Mouse (Mus musculus): ENCODE results near the gene Serpinh1. TPM values are rescaled to one million over a fixed set of nuclear protein-coding genes. Genes with fewer than 3 reads are reported as not detected.

Serpinh1 gene
- polyA plus RNA-seq, 1 experiment from 2014 or later = 261 TPM

DNA sequence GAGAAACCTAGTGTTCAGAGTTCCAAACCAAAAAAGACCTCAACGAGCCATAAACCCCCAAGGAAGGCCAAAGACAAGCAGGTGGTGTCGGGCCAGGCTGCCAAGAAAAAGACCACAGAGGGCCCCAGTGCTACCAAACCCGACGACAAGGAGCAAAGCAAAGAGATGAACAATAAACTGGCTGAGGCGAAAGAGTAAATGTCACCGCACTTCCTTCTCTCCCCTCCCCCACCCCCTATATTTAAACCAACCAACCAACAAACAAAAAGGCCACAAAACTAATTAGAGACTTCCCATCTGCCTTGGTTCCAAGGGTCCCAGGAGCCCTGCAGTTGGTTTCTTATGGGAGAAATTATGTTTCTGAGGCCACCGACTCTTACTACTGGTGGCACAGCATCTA, 35.6 kb downstream of the Serpinh1 start:
- no peak overlapping the region for H3K27ac ChIP-seq
- peaks cover 37% of the 10 kb centered on the region for H3K4me1 ChIP-seq

GRCm38 (mm10) chr7:99316207-99316606, 36.8 kb downstream of the Serpinh1 start:
- Histone ChIP-seq H3K4me3 (no peak overlapping the region), H3K36me3 (ENCODE audit: poor library complexity, severe bottlenecking) (peaks cover 32% of the 10 kb centered on the region), H3K9me3 (replicated peaks) (no peaks in the 10 kb centered on the region), H3K4me2 (no peak overlapping the region), H3K27me3 (no peaks in the 10 kb centered on the region), H3K4me1 (peaks cover 50% of the 10 kb centered on the region), H3K9ac (no peak overlapping the region), H3K27ac (no peak overlapping the region)
- ATAC-seq = no peak
- 80% methylated on average over 7 of the region's 7 CpGs for WGBS

More for the DNA sequence above, 35.6 kb downstream of the Serpinh1 start:
- WGBS = 69% methylated on average over 7 of the region's 7 CpGs
- peaks cover 36% of the 10 kb centered on the region for H3K36me3 ChIP-seq (ENCODE audit: poor library complexity, severe bottlenecking)
- H3K4me3 ChIP-seq = no peak overlapping the region
- no peak overlapping the region for H3K9ac ChIP-seq
- no peaks in the 10 kb centered on the region for H3K9me3 ChIP-seq (replicated peaks)
- ATAC-seq = no peak
- no peaks in the 10 kb centered on the region for H3K27me3 ChIP-seq
- no peak overlapping the region for H3K4me2 ChIP-seq

DNA sequence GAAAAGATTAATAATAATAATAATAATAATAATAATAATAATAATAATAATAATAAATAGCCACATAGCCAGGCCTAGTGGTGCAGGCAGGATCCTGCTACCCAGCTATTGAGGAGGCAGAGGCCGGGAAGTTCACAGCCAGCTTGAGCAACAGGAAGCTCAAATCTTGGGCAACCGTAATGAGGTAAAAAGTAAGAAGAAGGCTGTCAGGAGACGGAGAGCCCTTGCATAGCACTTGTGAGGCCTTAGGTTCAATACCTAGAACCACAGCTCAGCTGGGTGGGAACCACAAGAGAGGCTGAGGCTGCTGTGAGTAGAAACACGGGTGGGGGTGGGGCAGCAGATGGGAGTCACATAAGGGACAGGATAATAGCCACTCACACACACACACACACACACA, 38.5 kb downstream of the Serpinh1 start:
- Histone ChIP-seq H3K4me2 (no peak overlapping the region), H3K27ac (0 out of 2 replicates have a peak overlapping the region, but pooled peaks have one; percentile 31), H3K9ac (no peak overlapping the region), H3K9me3 (replicated peaks) (no peaks in the 10 kb centered on the region), H3K36me3 (ENCODE audit: poor library complexity, severe bottlenecking) (peaks cover 32% of the 10 kb centered on the region), H3K4me3 (no peak overlapping the region), H3K4me1 (peaks cover 35% of the 10 kb centered on the region), H3K27me3 (no peaks in the 10 kb centered on the region)
- no peak for ATAC-seq
- 90% methylated on average over 4 of the region's 4 CpGs for WGBS

GRCm38 (mm10) chr7:99313253-99313652, 39.8 kb downstream of the Serpinh1 start:
- Histone ChIP-seq H3K27ac (peak overlapping the region; percentile 93), H3K4me2 (peak overlapping the region; percentile 26), H3K9me3 (replicated peaks) (no peaks in the 10 kb centered on the region), H3K36me3 (ENCODE audit: poor library complexity, severe bottlenecking) (peaks cover 29% of the 10 kb centered on the region), H3K9ac (peak overlapping the region; percentile 41; the same call in 1 of the 2 replicates), H3K4me1 (peaks cover 36% of the 10 kb centered on the region), H3K27me3 (no peaks in the 10 kb centered on the region), H3K4me3 (no peak overlapping the region)
- 55% methylated on average over 8 of the region's 8 CpGs for WGBS
- ATAC-seq = no peak

- H3K27ac ChIP-seq = peak overlapping the region; percentile 93
- H3K4me3 ChIP-seq = no peak overlapping the region
- H3K4me2 ChIP-seq = peak overlapping the region; percentile 26; the same call in 1 of the 2 replicates
- 17% methylated on average over 8 of the region's 8 CpGs for WGBS
- no peaks in the 10 kb centered on the region for H3K9me3 ChIP-seq (replicated peaks)
- peak; percentile 88 for ATAC-seq
- H3K4me1 ChIP-seq = peaks cover 38% of the 10 kb centered on the region
- no peaks in the 10 kb centered on the region for H3K27me3 ChIP-seq
- H3K36me3 ChIP-seq (ENCODE audit: poor library complexity, severe bottlenecking) = peaks cover 24% of the 10 kb centered on the region
- peak overlapping the region; percentile 41 for H3K9ac ChIP-seq
These were observed 40.3 kb downstream of the Serpinh1 start for GRCm38 (mm10) chr7:99312671-99313143.

DNA sequence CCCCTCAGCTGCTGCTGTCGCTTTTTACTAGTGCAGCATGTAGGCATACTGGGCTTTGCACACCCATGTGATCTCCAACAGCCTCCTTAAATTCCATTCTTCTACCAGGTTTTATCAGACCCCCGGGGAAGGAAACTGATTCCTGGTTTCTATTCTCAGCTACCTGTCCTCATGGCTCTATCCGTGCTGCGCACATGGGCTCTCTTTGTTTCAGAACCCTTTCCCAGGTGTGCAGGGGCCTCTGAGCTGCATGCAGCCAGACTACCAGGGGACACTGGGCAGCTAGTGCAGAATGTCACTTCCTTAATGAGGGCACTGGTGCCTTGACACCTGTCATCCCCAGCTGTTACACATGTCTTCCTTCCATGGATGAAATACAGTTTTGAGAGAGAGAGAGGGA, 41.0 kb downstream of the Serpinh1 start:
- 46% methylated on average over 4 of the region's 4 CpGs for WGBS
- no peaks in the 10 kb centered on the region for H3K9me3 ChIP-seq (replicated peaks)
- H3K9ac ChIP-seq = peak overlapping the region; percentile 41

DNA sequence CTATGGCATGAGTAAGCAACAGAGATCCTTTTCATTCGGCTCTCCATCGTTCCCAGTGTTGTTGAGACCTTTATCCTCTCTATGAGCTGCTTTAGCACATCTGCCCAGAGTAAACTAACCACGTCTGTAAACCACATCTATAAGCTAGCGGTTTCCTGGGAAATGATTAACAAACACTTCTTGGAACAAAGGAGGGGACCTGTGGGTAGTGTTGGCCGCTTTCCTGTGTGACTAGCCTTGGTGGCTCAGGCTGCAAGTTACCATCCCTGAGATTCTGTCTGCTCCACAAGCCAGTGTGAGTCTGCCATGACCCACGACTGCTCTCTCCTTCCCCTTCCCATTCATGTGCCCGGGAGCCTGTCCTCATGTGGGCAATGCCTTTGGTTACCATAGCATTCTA, 41.6 kb downstream of the Serpinh1 start:
- peak overlapping the region; percentile 93 for H3K27ac ChIP-seq
- 42% methylated on average over 7 of the region's 7 CpGs for WGBS
- H3K4me3 ChIP-seq = no peak overlapping the region
- no peaks in the 10 kb centered on the region for H3K9me3 ChIP-seq (replicated peaks)
- no peak for ATAC-seq
- H3K9ac ChIP-seq = peak overlapping the region; percentile 43
- peaks cover 47% of the 10 kb centered on the region for H3K4me1 ChIP-seq
- no peak overlapping the region for H3K4me2 ChIP-seq
- H3K36me3 ChIP-seq (ENCODE audit: poor library complexity, severe bottlenecking) = peaks cover 11% of the 10 kb centered on the region
- no peaks in the 10 kb centered on the region for H3K27me3 ChIP-seq

More for the DNA sequence above, 41.0 kb downstream of the Serpinh1 start:
- Histone ChIP-seq H3K27ac (peak overlapping the region; percentile 93), H3K4me3 (no peak overlapping the region), H3K36me3 (ENCODE audit: poor library complexity, severe bottlenecking) (peaks cover 17% of the 10 kb centered on the region), H3K4me2 (peak overlapping the region; percentile 26; the same call in 1 of the 2 replicates), H3K27me3 (no peaks in the 10 kb centered on the region), H3K4me1 (peaks cover 41% of the 10 kb centered on the region)
- ATAC-seq = peak; percentile 41

GRCm38 (mm10) chr7:99306640-99307039, 46.4 kb downstream of the Serpinh1 start:
- H3K4me2 ChIP-seq = no peak overlapping the region
- H3K9me3 ChIP-seq (replicated peaks) = no peaks in the 10 kb centered on the region
- peak overlapping the region; percentile 25; the same call in 1 of the 2 replicates for H3K27ac ChIP-seq
- no peak overlapping the region for H3K4me3 ChIP-seq
- H3K27me3 ChIP-seq = no peaks in the 10 kb centered on the region
- WGBS = 43% methylated on average over 3 of the region's 3 CpGs
- no peak overlapping the region for H3K9ac ChIP-seq
- no peaks in the 10 kb centered on the region for H3K36me3 ChIP-seq (ENCODE audit: poor library complexity, severe bottlenecking)
- no peak for ATAC-seq
- peaks cover 57% of the 10 kb centered on the region for H3K4me1 ChIP-seq

GRCm38 (mm10) chr7:99305688-99306087, 47.4 kb downstream of the Serpinh1 start:
- WGBS = 95% methylated on average over 4 of the region's 4 CpGs
- peaks cover 52% of the 10 kb centered on the region for H3K4me1 ChIP-seq
- H3K4me3 ChIP-seq = no peak overlapping the region
- ATAC-seq = no peak
- no peaks in the 10 kb centered on the region for H3K27me3 ChIP-seq
- H3K9me3 ChIP-seq (replicated peaks) = no peaks in the 10 kb centered on the region
- no peak overlapping the region for H3K4me2 ChIP-seq
- no peaks in the 10 kb centered on the region for H3K36me3 ChIP-seq (ENCODE audit: poor library complexity, severe bottlenecking)
- no peak overlapping the region for H3K27ac ChIP-seq
- H3K9ac ChIP-seq = no peak overlapping the region

DNA sequence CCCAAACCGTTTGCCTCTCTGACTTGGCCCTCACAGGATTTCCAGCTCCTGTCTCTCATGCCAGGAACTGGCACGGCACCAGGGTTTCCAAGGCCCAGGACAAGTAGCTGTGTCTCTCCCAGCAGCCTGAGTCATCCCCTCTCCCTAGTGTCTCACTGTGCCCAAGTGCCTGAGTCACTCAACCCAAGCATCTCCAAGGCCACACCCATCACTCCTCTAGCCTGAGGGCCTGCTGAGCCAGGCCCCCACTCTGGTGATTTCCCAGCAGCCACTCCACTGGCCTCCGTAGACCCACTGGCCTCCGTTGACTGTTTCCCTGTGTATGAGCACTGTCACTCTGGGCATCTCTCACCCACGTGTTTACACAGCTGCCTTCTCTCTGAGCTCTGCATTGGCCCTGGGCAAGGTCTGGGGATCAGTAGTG, 48.1 kb downstream of the Serpinh1 start:
- ATAC-seq = peak; percentile 58; the same call in 1 of the 2 replicates
- Histone ChIP-seq H3K27ac (peak overlapping the region; percentile 68), H3K9ac (no peak overlapping the region), H3K4me2 (no peak overlapping the region), H3K4me3 (no peak overlapping the region), H3K4me1 (peaks cover 52% of the 10 kb centered on the region), H3K27me3 (no peaks in the 10 kb centered on the region), H3K9me3 (replicated peaks) (no peaks in the 10 kb centered on the region), H3K36me3 (ENCODE audit: poor library complexity, severe bottlenecking) (no peaks in the 10 kb centered on the region; the same call in 1 of the 2 replicates)
- 64% methylated on average over 5 of the region's 5 CpGs for WGBS

DNA sequence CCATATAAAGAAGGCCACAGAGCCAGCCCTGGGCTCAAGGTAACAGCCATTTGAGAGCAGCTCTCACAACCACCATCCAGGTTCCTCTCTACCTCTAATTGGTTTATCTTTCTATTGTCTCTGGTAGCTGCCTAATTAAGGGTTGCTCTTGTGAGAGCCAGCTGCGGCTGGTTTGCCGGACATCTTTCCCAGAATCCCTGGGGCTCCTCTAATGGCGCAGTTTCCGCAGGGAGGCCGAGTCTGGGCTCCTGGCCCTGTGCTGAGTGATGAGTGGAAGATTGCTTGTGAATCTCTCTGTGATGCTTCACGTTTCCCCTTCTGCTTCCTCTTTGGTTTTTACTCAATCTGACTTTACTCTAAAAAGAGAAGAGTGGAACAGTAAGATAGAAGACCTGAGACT, 49.0 kb downstream of the Serpinh1 start:
- 15% methylated on average over 6 of the region's 6 CpGs for WGBS
- peak; percentile 46; the same call in 1 of the 2 replicates for ATAC-seq

DNA sequence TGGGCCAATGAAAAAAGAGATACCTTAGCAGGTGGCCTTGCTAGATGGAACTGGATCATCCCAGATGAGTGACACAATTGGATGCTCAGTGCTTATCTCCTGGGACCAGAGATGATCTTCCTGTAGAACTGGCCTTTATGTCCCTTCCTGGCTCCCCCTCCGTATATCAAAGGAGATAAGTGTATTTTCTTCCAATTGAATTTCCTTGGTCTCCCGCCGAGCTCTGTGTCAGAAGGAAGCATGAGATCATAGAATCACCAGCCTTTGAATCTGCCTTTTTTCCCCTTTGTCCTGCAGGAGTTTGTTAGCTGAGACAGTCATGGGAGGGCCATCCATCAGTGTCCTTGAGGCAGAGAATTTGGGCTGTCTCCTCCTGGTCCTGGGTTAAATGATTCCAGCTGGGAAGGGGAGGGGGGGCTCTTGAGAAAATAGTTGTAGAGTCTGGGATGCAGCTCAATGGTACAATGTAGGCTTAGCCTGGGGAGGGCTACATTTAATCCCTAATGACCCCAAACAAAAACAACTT, 52.3 kb downstream of the Serpinh1 start:
- whole genome bisulfite sequencing = 57% methylated on average over 3 of the region's 3 CpGs
- Histone ChIP-seq H3K9ac (no peak overlapping the region), H3K27me3 (no peaks in the 10 kb centered on the region), H3K27ac (no peak overlapping the region), H3K4me2 (no peak overlapping the region), H3K9me3 (replicated peaks) (no peaks in the 10 kb centered on the region), H3K4me3 (no peak overlapping the region), H3K36me3 (ENCODE audit: poor library complexity, severe bottlenecking) (no peaks in the 10 kb centered on the region; the same call in 1 of the 2 replicates), H3K4me1 (peaks cover 34% of the 10 kb centered on the region)
- ATAC-seq = peak; percentile 39; the same call in 1 of the 2 replicates

More for the DNA sequence above, 49.0 kb downstream of the Serpinh1 start:
- H3K4me2 ChIP-seq = no peak overlapping the region
- no peaks in the 10 kb centered on the region; the same call in 1 of the 2 replicates for H3K36me3 ChIP-seq (ENCODE audit: poor library complexity, severe bottlenecking)
- H3K27ac ChIP-seq = peak overlapping the region; percentile 68
- no peaks in the 10 kb centered on the region for H3K9me3 ChIP-seq (replicated peaks)
- no peaks in the 10 kb centered on the region for H3K27me3 ChIP-seq
- H3K4me1 ChIP-seq = peaks cover 50% of the 10 kb centered on the region
- H3K4me3 ChIP-seq = no peak overlapping the region
- H3K9ac ChIP-seq = no peak overlapping the region
